Mouse (Mus musculus) stomach, postnatal 0 days (tissue): ENCODE measurements around the gene Enah. TPM values are rescaled to one million over a fixed set of nuclear protein-coding genes. Genes with fewer than 3 reads are reported as not detected.

Experiments
- ATAC-seq: fragments of 200-750 bp; cut with Nextera tagmentation; 2 replicates; pipeline ENCODE4 v1.8.0; 2017; ENCODE audit not compliant: low FRiP score, low TSS enrichment
- DNase-seq: peaks from one replicate; pipeline ENCODE4 v3.0.0-alpha.2; 2016; ENCODE audit warnings: low spot score
- H3K27ac ChIP-seq: fragments of 300-500 bp; sonication (generic); replicated peaks from 2 replicates; pipeline ENCODE4 v1.5.1; 2014; ENCODE audit warnings: mild to moderate bottlenecking, control low read depth
- H3K27me3 ChIP-seq: fragments of 300-500 bp; sonication (generic); 2 replicates; pipeline ENCODE4 v1.6.1; 2014; ENCODE audit warnings: low read length; ENCODE audit not compliant: control insufficient read depth, insufficient read depth
- H3K36me3 ChIP-seq: fragments of 300-500 bp; sonication (generic); 2 replicates; pipeline ENCODE4 v1.6.1; 2014; ENCODE audit warnings: low read length, mixed read lengths; ENCODE audit not compliant: control insufficient read depth, insufficient read depth
- H3K4me1 ChIP-seq: fragments of 300-500 bp; sonication (generic); replicated peaks from 2 replicates; pipeline ENCODE4 v1.6.1; 2014; ENCODE audit warnings: antibody characterized with exemption; ENCODE audit not compliant: control insufficient read depth, insufficient read depth
- H3K4me2 ChIP-seq: fragments of 300-500 bp; sonication (generic); replicated peaks from 2 replicates; pipeline ENCODE4 v1.6.1; 2014; ENCODE audit warnings: low read depth, mild to moderate bottlenecking, control low read depth, moderate library complexity
- H3K4me3 ChIP-seq: fragments of 300-500 bp; sonication (generic); 2 replicates; pipeline ENCODE4 v1.5.1; 2014; ENCODE audit warnings: low read depth, low read length, control low read depth
- H3K9ac ChIP-seq: fragments of 300-500 bp; sonication (generic); 2 replicates; pipeline ENCODE4 v1.6.1; 2014; ENCODE audit warnings: mild to moderate bottlenecking, low read length, control low read depth, mixed read lengths
- H3K9me3 ChIP-seq: fragments of 300-500 bp; sonication (generic); 2 replicates; pipeline ENCODE4 v1.6.1; 2016; ENCODE audit warnings: low read length; ENCODE audit not compliant: control insufficient read depth
- CTCF ChIP-seq: IDR thresholded peaks from 2 replicates; pipeline ENCODE4 v1.5.1; 2016; ENCODE audit warnings: antibody characterized with exemption, low read depth, mild to moderate bottlenecking, moderate library complexity
- EP300 ChIP-seq: optimal IDR thresholded peaks from 2 replicates; pipeline ENCODE3; 2016; ENCODE audit warnings: antibody characterized with exemption
- WGBS: fragments of 180-500 bp; shearing (Covaris S2); extraction: QIAGEN DNeasy Blood & Tissue Kit; methylation state at CpG from one replicate; pipeline ENCODE4 v1.1.7; 2014; 5-methylcytosine and 5-hydroxymethylcytosine counted together
- polyA plus RNA-seq: library from polyadenylated mRNA; unstranded; fragments of >200 nt; fragmentation: Nextera tagmentation; extraction: Ambion mirVana; gene quantifications from 2 replicates; pipeline ENCODE4 v1.2.1, GENCODE M21; 2015

Enah gene
- polyA plus RNA-seq, 1 experiment from 2014 or later: 8.4 TPM

DNA sequence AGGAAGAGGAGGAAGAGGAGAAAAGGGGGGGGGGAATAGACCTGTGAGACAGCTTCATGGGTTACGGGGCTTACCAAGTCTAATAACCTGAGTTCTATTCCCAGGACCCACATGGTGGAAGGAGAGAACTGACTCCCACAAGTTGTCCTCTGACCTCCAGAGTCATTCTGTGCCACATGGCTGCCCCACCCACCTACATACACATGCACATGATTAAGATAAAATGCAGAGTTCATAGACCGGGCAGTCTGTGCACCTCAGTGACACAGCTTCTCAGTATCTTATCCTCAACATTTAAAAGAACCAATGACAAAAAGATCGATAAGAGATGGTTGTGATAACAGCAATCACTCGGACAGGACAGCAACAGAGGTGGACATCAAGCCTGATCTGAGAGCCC is 41.4 kb upstream of the Enah start:
- Histone ChIP-seq H3K27ac (no peak overlapping the region), H3K27me3 (no peaks in the 10 kb centered on the region), H3K36me3 (no peaks in the 10 kb centered on the region), H3K9me3 (no peaks in the 10 kb centered on the region), H3K4me1 (no peaks in the 10 kb centered on the region), H3K9ac (no peak overlapping the region), H3K4me2 (no peak overlapping the region), H3K4me3 (no peak overlapping the region)
- ATAC-seq: peak; percentile 81
- no peak for TF ChIP-seq EP300
- no peak for TF ChIP-seq CTCF
- WGBS: 78% methylated on average over 4 of the region's 4 CpGs
- peak; percentile 41 for DNase-seq

DNA sequence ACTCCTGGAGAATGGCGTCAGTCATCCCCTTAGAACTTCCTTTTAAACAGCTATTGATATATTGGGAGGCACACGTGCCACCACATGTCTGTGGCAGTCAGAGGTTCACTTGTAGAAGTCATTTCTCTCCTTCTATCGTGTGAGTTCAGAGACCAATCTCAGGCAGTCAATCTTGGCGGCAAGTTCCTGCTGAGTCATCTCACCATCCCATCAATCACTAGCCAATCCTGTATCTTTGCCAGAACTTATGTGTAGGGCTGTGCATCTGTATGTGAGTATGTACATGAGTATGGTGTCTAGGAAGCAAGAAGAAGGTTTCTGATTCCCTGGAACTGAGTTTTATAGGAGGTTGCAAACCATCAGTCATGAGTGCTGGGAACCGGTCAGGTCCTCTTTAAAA is 40.0 kb upstream of the Enah start:
- ATAC-seq (peak; percentile 31; the same call in 1 of the 2 replicates), DNase-seq (no peak)
- WGBS: 67% methylated on average over 5 of the region's 5 CpGs
- TF ChIP-seq EP300 (no peak), CTCF (no peak)
- H3K36me3 ChIP-seq: no peaks in the 10 kb centered on the region
- H3K9ac ChIP-seq: no peak overlapping the region
- H3K4me2 ChIP-seq: no peak overlapping the region
- no peak overlapping the region for H3K4me3 ChIP-seq
- H3K27me3 ChIP-seq: no peaks in the 10 kb centered on the region
- H3K9me3 ChIP-seq: no peaks in the 10 kb centered on the region
- H3K27ac ChIP-seq: no peak overlapping the region
- no peaks in the 10 kb centered on the region; the same call in 1 of the 2 replicates for H3K4me1 ChIP-seq

DNA sequence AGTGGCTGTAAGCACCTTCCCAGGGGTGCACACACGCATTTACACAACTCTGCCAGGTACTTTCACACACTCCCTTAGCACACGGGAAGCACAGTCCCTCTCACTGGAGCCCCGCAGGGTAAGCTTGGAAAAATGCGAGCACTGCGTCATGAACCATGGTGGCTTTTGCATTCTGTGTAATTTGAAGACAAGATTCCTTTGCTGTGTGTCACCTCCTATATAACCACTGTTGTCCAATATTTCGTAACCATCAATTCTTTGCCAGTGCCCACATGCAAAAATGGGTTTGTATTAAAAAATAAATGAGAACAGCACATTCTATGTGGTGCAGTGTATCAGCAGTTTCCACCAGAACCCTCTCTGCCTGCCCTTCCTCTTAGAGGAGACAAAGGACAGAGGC is 38.2 kb upstream of the Enah start:
- 83% methylated on average over 6 of the region's 6 CpGs for WGBS
- peaks cover 2% of the 10 kb centered on the region; the same call in 1 of the 2 replicates for H3K4me1 ChIP-seq
- no peak overlapping the region for H3K4me3 ChIP-seq
- ATAC-seq: no peak
- H3K4me2 ChIP-seq: no peak overlapping the region
- DNase-seq: no peak
- no peaks in the 10 kb centered on the region for H3K9me3 ChIP-seq
- TF ChIP-seq EP300 (no peak), CTCF (no peak)
- no peaks in the 10 kb centered on the region for H3K27me3 ChIP-seq
- no peak overlapping the region for H3K27ac ChIP-seq
- no peak overlapping the region for H3K9ac ChIP-seq
- no peaks in the 10 kb centered on the region for H3K36me3 ChIP-seq

DNA sequence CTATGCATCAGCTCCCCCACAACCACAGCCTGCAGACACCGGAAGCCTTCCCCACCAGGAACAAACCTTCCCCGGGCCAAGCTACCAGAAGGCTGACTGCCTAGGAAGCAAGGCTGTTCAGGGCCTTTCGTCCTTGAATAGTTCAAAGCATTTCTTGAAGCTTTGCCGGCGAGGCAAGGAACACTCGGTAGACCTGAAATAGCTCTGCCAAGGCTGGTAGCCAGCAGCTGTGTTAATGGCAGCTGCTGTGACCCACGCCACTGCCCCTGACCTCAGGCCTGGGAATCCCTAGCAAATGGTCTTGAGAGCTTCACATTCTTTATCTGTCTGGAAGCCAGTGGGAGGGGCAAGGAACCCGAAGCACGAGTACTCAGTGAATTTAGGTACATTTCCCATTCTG is 35.3 kb upstream of the Enah start:
- Histone ChIP-seq H3K4me3 (no peak overlapping the region), H3K4me2 (no peak overlapping the region), H3K9me3 (no peaks in the 10 kb centered on the region), H3K27ac (0 out of 2 replicates have a peak overlapping the region, but pooled peaks have one; percentile 18), H3K27me3 (no peaks in the 10 kb centered on the region), H3K4me1 (peaks cover 2% of the 10 kb centered on the region; the same call in 1 of the 2 replicates), H3K36me3 (no peaks in the 10 kb centered on the region), H3K9ac (no peak overlapping the region)
- no peak for ATAC-seq
- no peak for TF ChIP-seq CTCF
- TF ChIP-seq EP300: no peak
- WGBS: 32% methylated on average over 9 of the region's 9 CpGs
- no peak for DNase-seq

DNA sequence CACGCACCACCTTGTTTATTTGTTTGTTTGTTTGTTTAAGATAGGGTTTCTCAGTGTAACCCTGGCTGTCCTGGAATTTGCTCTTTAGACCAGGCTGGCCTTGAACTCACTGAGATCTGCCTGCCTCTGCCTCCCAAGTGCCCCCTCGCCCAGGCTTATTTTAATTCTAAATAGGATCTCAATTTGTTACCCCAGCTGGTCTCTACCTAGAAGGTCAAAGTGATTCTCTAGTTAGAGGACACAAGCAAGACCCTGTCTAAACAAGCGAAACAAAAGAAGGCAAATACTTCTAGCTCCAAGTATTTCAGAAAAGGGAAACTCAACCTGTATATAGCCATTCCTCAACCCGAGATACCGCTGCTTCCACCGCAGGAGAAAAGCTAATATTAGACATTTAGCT is 34.9 kb upstream of the Enah start:
- no peak for ATAC-seq
- no peak for DNase-seq
- H3K9ac ChIP-seq: no peak overlapping the region
- H3K4me2 ChIP-seq: no peak overlapping the region
- TF ChIP-seq CTCF (no peak), EP300 (no peak)
- no peak overlapping the region for H3K27ac ChIP-seq
- H3K4me1 ChIP-seq: peaks cover 2% of the 10 kb centered on the region; the same call in 1 of the 2 replicates
- H3K4me3 ChIP-seq: no peak overlapping the region
- no peaks in the 10 kb centered on the region for H3K9me3 ChIP-seq
- WGBS: 73% methylated on average over 6 of the region's 6 CpGs
- H3K27me3 ChIP-seq: no peaks in the 10 kb centered on the region
- no peaks in the 10 kb centered on the region for H3K36me3 ChIP-seq

DNA sequence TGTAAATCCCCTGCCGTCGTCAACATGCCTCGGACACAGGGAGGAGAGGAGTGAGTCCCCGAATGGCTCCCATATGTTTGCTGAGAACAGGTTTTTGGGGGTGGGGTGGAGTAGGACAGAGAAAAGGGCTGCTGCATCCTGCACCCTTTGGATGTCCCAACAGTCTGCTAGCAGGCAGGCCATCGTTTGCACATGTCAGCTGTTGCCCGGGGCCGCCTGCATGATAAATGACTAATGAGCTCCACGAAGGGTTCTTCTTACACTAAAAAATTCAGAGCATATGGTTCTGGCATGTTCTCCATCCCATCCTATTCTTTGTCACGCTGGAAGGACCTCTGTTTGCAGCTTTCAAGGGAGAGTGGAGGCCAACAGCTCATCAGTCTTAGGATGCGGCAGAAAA is 33.2 kb upstream of the Enah start:
- no peak overlapping the region for H3K27ac ChIP-seq
- DNase-seq (no peak), ATAC-seq (peak; percentile 64; the same call in 1 of the 2 replicates)
- no peak overlapping the region for H3K4me3 ChIP-seq
- 24% methylated on average over 10 of the region's 10 CpGs for WGBS
- H3K9ac ChIP-seq: no peak overlapping the region; the same call in 1 of the 2 replicates
- no peaks in the 10 kb centered on the region for H3K27me3 ChIP-seq
- no peaks in the 10 kb centered on the region for H3K9me3 ChIP-seq
- H3K4me2 ChIP-seq: no peak overlapping the region
- TF ChIP-seq CTCF (no peak), EP300 (no peak)
- peaks cover 2% of the 10 kb centered on the region; the same call in 1 of the 2 replicates for H3K4me1 ChIP-seq
- no peaks in the 10 kb centered on the region for H3K36me3 ChIP-seq
